Mouse (Mus musculus): ENCODE results near the gene Trir.

GRCm38 (mm10) chr8:85035728-85036310 is 9.2 kb downstream of the Trir start:
- TF ChIP-seq POLR2A (IDR thresholded peaks at IDR 0.05; ENCODE audit: borderline replicate concordance, extremely low read depth, low read depth, low read length) (no peak), CTCF (IDR thresholded peaks at IDR 0.05; ENCODE audit: insufficient read depth, low read length) (no peak)
